Mouse (Mus musculus) layer of hippocampus, postnatal 25 days (tissue): ENCODE measurements around the gene 1110008L16Rik. TPM values are rescaled to one million over a fixed set of nuclear protein-coding genes. Genes with fewer than 3 reads are reported as not detected.
"Not testable (repeated sequence)": the region's sequence is repeated elsewhere in the genome, so short reads cannot be mapped to it uniquely, and the experiment has no call there.

Source experiments
- DNase-seq, 2 experiments: peaks; one replicate each; pipeline ENCODE4 v3.0.0; 2022; ENCODE audit warnings: mixed read lengths in 2 of 2, low spot score in 1 of 2; ENCODE audit errors: extremely low spot score in 1 of 2
- total RNA-seq, 2 experiments: library from RNA; stranded (reverse); gene quantifications; 2 replicates each; pipeline ENCODE4 v1.2.3; 2021

The 1110008L16Rik gene
- total RNA-seq, 2 experiments from 2014 or later: 9.3 to 9.4 TPM

GRCm38 (mm10) chr12:55333662-55334061, 34.3 kb downstream of the 1110008L16Rik start:
- no peak for DNase-seq

DNA sequence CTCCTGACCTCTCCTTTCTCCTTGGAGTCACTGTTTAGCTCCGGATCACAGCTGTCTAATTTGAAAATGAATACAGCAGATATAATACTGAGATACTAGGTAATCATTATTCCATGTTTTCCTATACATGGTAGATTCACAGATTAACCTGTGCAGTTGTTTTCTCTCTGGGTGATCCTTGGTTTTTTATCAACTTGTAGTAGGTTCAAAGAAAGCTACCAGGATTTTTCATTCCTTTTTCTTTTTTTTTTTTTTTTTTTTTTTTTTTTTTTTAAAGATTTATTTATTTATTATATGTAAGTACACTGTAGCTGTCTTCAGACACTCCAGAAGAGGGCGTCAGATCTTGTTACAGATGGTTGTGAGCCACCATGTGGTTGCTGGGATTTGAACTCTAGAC, 39.1 kb downstream of the 1110008L16Rik start:
- not testable (repeated sequence) for DNase-seq

GRCm38 (mm10) chr12:55343045-55343444, 43.7 kb downstream of the 1110008L16Rik start:
- DNase-seq: not testable (repeated sequence)

DNA sequence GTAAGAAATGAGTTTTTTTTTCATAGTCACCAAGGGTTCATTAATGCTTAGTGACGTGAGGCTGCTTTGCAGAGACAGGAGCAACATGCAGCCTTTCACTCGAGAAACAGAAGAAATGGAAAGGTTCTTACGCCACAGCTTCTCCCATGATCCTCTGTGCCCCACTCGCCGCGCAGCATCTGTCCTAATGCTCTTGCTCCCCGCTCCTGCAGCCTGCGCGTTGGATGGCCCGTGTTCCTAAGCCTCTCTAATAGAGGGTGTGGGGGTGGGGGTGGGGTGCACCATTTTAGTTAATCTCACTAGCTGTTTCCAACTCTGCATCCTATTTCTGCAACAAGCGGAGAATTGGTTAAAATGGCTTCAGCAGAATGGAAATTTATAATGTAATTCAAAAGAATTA, 44.6 kb downstream of the 1110008L16Rik start:
- DNase-seq: no peak

DNA sequence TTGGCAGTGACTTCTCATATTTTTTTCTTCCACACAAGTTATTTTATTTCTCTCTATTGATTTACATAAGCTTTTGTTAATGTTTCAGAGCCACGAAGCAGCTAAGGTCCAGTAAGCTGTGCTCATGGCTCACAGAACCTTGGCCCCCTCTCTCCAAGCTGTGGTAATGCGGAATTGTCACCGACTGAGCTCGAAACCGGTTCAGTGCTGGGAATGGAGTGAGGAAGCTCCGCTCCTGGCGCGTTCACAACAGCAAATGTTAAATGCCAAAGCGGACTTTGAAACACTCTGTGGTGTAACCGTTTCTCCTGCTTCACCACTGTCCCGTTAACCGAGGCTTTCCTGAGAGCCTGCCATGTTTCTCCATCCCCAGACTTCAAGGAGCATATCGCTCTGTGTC, 45.2 kb downstream of the 1110008L16Rik start:
- no peak for DNase-seq

- DNase-seq: no peak
Measured at GRCm38 (mm10) chr12:55353423-55353822, 54.0 kb downstream of the 1110008L16Rik start.

DNA sequence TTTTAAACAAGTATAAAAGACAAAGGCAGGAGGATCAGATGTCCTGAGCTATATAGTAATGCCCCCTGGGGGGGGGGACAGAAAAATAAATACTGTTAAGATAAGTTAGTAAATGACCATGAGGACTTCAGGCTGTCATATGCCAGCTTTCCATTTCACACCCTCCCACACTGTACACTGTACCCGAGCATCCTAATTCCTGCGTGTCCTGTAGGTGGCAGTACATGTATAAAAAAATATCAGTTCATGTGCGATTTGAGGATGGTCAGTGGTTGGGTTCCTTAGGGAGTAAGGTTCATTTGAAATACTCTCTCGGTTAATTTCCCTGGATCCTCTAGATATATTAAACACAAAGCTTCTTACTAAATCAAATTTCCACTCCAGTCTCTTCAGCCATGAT, 55.5 kb downstream of the 1110008L16Rik start:
- peak in 1 of 2 experiments; percentile 25 for DNase-seq

GRCm38 (mm10) chr12:55357303-55357702, 57.9 kb downstream of the 1110008L16Rik start:
- no peak for DNase-seq

GRCm38 (mm10) chr12:55360929-55361328, 61.6 kb downstream of the 1110008L16Rik start:
- no peak for DNase-seq

- no peak for DNase-seq
Measured at GRCm38 (mm10) chr12:55365083-55365482, 65.7 kb downstream of the 1110008L16Rik start.

DNA sequence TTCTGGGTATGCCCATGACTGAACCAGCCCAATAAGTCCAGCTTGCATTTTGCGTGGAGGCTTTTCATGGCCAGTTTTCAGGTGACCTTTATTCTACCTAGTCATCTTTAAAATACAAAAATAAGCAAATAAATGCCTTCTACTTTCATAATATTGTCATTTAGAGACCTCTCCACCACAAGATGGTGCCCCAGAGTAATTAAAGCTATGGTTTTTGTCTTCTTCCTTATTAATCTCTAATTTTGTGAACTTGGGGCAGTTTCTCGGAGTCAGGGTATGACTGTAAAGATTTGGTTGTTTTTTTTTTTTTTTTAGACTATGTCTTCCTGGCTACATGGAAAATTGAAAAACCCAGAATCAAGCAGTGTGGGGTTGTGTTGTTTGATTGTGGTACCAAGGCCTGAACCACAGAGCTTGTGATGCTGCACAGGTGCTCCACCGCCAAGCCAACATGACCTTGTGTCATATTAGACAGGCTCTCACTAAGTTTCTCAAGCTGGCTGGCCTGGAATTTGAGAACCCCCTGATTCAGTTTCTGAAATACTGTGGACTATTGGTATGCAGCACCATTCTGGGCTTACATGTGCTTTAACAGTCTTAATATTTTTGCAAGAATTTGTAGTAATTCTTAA, 73.2 kb downstream of the 1110008L16Rik start:
- no peak for DNase-seq

DNA sequence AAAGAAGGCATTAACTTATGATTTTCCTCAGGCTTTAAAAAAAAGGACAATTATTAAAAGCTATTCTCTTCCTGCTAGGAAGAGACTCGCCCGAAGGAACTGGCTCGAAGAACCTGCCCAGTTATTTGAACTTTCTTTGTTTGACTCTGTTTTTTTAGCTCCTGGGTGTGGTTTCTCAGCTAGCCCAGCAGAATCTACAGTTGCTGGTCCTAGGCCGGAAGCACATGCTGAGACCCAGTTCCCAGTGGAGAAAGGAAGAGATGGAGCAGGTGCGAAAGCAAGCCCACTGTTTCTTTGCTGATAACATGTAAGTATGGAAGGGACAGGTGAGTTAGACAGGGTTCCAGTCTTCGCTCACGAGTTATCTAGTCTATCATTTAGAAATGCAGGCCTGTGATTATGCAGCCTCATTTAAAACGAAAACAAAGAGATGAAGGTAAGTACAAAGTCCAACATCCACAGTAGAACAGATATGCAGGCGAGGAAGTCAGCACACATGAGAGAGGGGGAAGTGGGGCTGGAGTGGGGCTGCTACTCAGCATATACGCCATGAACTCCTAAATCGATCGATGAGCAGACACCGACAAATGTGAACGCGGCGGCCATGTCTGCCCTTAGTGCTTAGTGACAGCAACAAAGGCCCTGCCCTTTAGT, 77.7 kb downstream of the 1110008L16Rik start:
- DNase-seq: no peak

DNA sequence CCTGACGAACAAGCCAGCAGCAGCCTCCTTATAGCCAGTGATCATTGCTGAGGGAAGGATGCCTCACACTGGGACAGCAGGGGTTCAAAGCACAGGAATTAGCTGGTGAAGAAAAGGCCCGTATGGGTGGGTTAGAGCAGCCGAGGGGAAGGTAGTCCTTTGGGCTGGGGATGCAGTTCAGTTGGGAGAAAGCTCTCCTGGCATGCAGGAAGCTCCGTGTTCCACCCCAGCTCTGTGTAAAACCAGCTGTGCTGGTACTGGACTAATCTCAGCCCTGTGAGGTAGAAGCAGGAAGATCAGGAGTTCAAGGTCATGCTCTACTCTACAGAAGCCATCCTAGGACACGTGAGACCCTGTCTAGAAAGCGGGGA, 78.2 kb downstream of the 1110008L16Rik start:
- no peak for DNase-seq

DNA sequence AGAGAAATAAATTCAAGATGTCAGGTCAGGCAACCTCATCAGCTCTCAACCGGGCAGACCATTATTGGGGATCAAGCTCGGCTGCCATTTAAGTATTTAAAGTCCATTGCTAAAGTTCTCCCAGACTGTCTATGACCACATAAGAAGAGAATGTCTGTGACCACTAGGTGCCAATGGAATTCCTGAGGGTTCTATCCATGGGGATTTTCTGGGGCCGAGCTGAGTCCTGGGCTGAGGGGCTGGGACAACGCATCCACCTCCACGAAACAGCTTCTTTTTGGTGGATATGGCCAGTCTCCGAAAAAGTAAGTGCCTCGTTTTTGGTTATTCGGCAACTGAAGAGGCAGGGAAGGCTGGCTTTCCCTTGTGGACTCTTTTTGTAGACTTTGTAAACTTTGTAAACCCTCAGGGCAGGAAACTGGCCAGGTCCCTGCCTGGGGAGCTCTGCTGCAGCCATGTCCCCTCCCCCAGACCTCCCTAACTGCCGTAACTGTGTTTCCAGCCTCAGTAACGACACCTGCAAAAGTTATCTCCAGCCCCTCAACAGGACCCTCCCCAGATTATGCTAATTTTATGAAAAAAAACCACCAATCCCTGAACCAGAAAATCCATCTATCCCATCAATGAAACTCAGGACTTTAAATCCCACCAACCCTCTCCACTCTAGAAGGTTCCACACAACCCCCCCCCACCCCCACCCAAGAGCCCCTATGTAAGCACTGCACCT, 84.8 kb downstream of the 1110008L16Rik start, which contains the start of gene Psma6:
Psma6 (plus strand) TSS at position 200 of the 727 bp plus-strand sequence.
- DNase-seq: no peak

DNA sequence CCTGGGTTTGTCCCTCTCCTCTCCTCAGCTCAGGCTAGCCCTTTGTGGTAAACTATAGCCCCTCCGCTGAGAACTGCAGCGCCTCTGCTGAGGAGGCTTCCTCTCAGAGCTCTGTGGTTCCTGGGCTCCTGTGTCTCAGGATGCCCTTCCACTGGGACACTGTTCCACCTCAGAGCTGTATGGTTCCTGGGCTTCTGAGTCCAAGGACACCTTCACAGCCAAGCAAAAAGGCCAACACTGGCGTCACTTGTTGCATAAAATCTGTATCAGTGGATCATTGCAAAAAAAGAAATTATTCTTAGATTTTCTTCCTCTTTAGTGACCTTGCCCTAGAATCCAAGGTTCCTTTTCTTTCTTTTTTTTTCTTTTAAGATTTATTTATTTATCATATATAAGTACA, 85.4 kb downstream of the 1110008L16Rik start:
- DNase-seq: no peak

GRCm38 (mm10) chr12:55385931-55386330, 86.6 kb downstream of the 1110008L16Rik start:
- no peak for DNase-seq

- no peak for DNase-seq
Measured at GRCm38 (mm10) chr12:55386456-55386855, 87.1 kb downstream of the 1110008L16Rik start.

DNA sequence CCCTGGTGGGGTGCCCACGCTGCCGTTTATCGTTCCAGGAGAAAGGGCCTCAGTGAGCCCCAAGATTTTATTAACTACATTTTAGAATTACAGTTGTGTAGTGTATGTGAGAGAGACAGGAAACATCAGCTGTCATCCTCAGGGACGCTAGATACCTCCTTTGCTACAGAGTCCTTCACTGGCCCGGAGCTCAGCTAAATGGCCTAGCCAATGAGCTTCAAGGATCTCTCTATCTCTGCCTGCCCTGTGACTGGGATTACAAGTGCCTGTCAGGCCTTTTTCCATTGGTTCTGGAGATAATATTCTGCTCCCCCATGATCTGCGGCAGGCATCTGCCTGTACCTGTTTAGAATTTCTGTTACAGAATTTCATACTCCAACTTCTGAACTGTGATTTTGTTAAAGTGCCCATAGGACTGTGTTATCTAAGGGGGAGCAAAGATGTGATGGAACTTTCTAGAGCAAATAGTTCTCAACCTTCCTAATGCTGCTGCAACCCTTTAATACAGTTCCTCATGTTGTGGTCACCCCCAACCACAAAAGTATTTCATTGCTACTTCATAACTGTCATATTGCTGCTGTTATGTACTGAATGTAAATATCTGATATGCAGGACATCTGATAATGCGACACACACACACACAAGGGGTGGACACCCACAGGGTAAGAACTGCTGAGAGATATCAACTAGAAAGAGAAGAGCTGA, 87.9 kb downstream of the 1110008L16Rik start:
- DNase-seq: no peak

- DNase-seq: no peak
Measured at GRCm38 (mm10) chr12:55387788-55388465, 88.5 kb downstream of the 1110008L16Rik start.

GRCm38 (mm10) chr12:55388478-55388877, 89.1 kb downstream of the 1110008L16Rik start:
- DNase-seq: peak in 1 of 2 experiments; percentile 15
